Mouse (Mus musculus): ENCODE results near the gene Ncam2. TPM values are rescaled to one million over a fixed set of nuclear protein-coding genes. Genes with fewer than 3 reads are reported as not detected.

Ncam2 gene
- polyA plus RNA-seq, 1 experiment = not detected

GRCm38 (mm10) chr16:81224253-81224652, 23.8 kb downstream of the Ncam2 start:
- Histone ChIP-seq H3K4me1 (ENCODE audit: control insufficient read depth, insufficient read depth, low read length) (no peaks in the 10 kb centered on the region), H3K27me3 (ENCODE audit: control insufficient read depth, insufficient read depth, low read length) (no peaks in the 10 kb centered on the region), H3K27ac (ENCODE audit: control insufficient read depth, insufficient read depth, low read depth, low read length) (no peak overlapping the region), H3K36me3 (ENCODE audit: control insufficient read depth, insufficient read depth, low read length) (no peaks in the 10 kb centered on the region), H3K4me3 (ENCODE audit: control insufficient read depth, low read depth, low read length) (no peak overlapping the region)
- TF ChIP-seq POLR2A (IDR thresholded peaks at IDR 0.05; ENCODE audit: control insufficient read depth, low read depth, low read length) = no peak

- H3K36me3 ChIP-seq (ENCODE audit: control insufficient read depth, insufficient read depth, low read length) = no peaks in the 10 kb centered on the region
- no peaks in the 10 kb centered on the region for H3K4me1 ChIP-seq (ENCODE audit: control insufficient read depth, insufficient read depth, low read length)
- no peak for TF ChIP-seq CTCF (IDR thresholded peaks at IDR 0.05; ENCODE audit: control insufficient read depth, insufficient read depth, insufficient replicate concordance, low read depth, low read length)
- no peak for TF ChIP-seq POLR2A (IDR thresholded peaks at IDR 0.05; ENCODE audit: control insufficient read depth, low read depth, low read length)
- H3K4me3 ChIP-seq (ENCODE audit: control insufficient read depth, low read depth, low read length) = no peak overlapping the region
- H3K27ac ChIP-seq (ENCODE audit: control insufficient read depth, insufficient read depth, low read depth, low read length) = no peak overlapping the region
- no peaks in the 10 kb centered on the region for H3K27me3 ChIP-seq (ENCODE audit: control insufficient read depth, insufficient read depth, low read length)
These were observed 54.4 kb downstream of the Ncam2 start for GRCm38 (mm10) chr16:81254875-81255274.

- no peaks in the 10 kb centered on the region for H3K36me3 ChIP-seq (ENCODE audit: control insufficient read depth, insufficient read depth, low read length)
- no peaks in the 10 kb centered on the region for H3K4me1 ChIP-seq (ENCODE audit: control insufficient read depth, insufficient read depth, low read length)
- H3K4me3 ChIP-seq (ENCODE audit: control insufficient read depth, low read depth, low read length) = no peak overlapping the region
- TF ChIP-seq POLR2A (IDR thresholded peaks at IDR 0.05; ENCODE audit: control insufficient read depth, low read depth, low read length) = no peak
- no peak for TF ChIP-seq CTCF (IDR thresholded peaks at IDR 0.05; ENCODE audit: control insufficient read depth, insufficient read depth, insufficient replicate concordance, low read depth, low read length)
- no peaks in the 10 kb centered on the region for H3K27me3 ChIP-seq (ENCODE audit: control insufficient read depth, insufficient read depth, low read length)
- no peak overlapping the region for H3K27ac ChIP-seq (ENCODE audit: control insufficient read depth, insufficient read depth, low read depth, low read length)
These were observed 59.9 kb downstream of the Ncam2 start for GRCm38 (mm10) chr16:81260429-81260828.

GRCm38 (mm10) chr16:81273597-81274360, 73.3 kb downstream of the Ncam2 start:
- Histone ChIP-seq H3K27ac (ENCODE audit: control insufficient read depth, insufficient read depth, low read depth, low read length) (no peak overlapping the region), H3K4me3 (ENCODE audit: control insufficient read depth, low read depth, low read length) (no peak overlapping the region), H3K36me3 (ENCODE audit: control insufficient read depth, insufficient read depth, low read length) (no peaks in the 10 kb centered on the region), H3K4me1 (ENCODE audit: control insufficient read depth, insufficient read depth, low read length) (no peaks in the 10 kb centered on the region), H3K27me3 (ENCODE audit: control insufficient read depth, insufficient read depth, low read length) (no peaks in the 10 kb centered on the region)
- TF ChIP-seq CTCF (IDR thresholded peaks at IDR 0.05; ENCODE audit: control insufficient read depth, insufficient read depth, insufficient replicate concordance, low read depth, low read length) = no peak
- no peak for TF ChIP-seq POLR2A (IDR thresholded peaks at IDR 0.05; ENCODE audit: control insufficient read depth, low read depth, low read length)

- Histone ChIP-seq H3K27me3 (ENCODE audit: control insufficient read depth, insufficient read depth, low read length) (no peaks in the 10 kb centered on the region), H3K4me1 (ENCODE audit: control insufficient read depth, insufficient read depth, low read length) (no peaks in the 10 kb centered on the region), H3K4me3 (ENCODE audit: control insufficient read depth, low read depth, low read length) (no peak overlapping the region), H3K27ac (ENCODE audit: control insufficient read depth, insufficient read depth, low read depth, low read length) (no peak overlapping the region), H3K36me3 (ENCODE audit: control insufficient read depth, insufficient read depth, low read length) (no peaks in the 10 kb centered on the region)
- TF ChIP-seq POLR2A (IDR thresholded peaks at IDR 0.05; ENCODE audit: control insufficient read depth, low read depth, low read length) = no peak
- no peak for TF ChIP-seq CTCF (IDR thresholded peaks at IDR 0.05; ENCODE audit: control insufficient read depth, insufficient read depth, insufficient replicate concordance, low read depth, low read length)
These were observed 83.7 kb downstream of the Ncam2 start for GRCm38 (mm10) chr16:81284241-81284640.

GRCm38 (mm10) chr16:81284859-81285837, 84.7 kb downstream of the Ncam2 start:
- TF ChIP-seq CTCF (IDR thresholded peaks at IDR 0.05; ENCODE audit: control insufficient read depth, insufficient read depth, insufficient replicate concordance, low read depth, low read length) (no peak), POLR2A (IDR thresholded peaks at IDR 0.05; ENCODE audit: control insufficient read depth, low read depth, low read length) (no peak)
- no peaks in the 10 kb centered on the region for H3K36me3 ChIP-seq (ENCODE audit: control insufficient read depth, insufficient read depth, low read length)

GRCm38 (mm10) chr16:81285882-81286281, 85.4 kb downstream of the Ncam2 start:
- no peaks in the 10 kb centered on the region for H3K27me3 ChIP-seq (ENCODE audit: control insufficient read depth, insufficient read depth, low read length)
- H3K27ac ChIP-seq (ENCODE audit: control insufficient read depth, insufficient read depth, low read depth, low read length) = no peak overlapping the region
- H3K4me1 ChIP-seq (ENCODE audit: control insufficient read depth, insufficient read depth, low read length) = no peaks in the 10 kb centered on the region
- no peaks in the 10 kb centered on the region for H3K36me3 ChIP-seq (ENCODE audit: control insufficient read depth, insufficient read depth, low read length)
- TF ChIP-seq POLR2A (IDR thresholded peaks at IDR 0.05; ENCODE audit: control insufficient read depth, low read depth, low read length) (no peak), CTCF (IDR thresholded peaks at IDR 0.05; ENCODE audit: control insufficient read depth, insufficient read depth, insufficient replicate concordance, low read depth, low read length) (no peak)
- H3K4me3 ChIP-seq (ENCODE audit: control insufficient read depth, low read depth, low read length) = no peak overlapping the region

More at GRCm38 (mm10) chr16:81284859-81285837, 84.7 kb downstream of the Ncam2 start:
- no peaks in the 10 kb centered on the region for H3K27me3 ChIP-seq (ENCODE audit: control insufficient read depth, insufficient read depth, low read length)
- H3K4me3 ChIP-seq (ENCODE audit: control insufficient read depth, low read depth, low read length) = no peak overlapping the region
- H3K4me1 ChIP-seq (ENCODE audit: control insufficient read depth, insufficient read depth, low read length) = no peaks in the 10 kb centered on the region
- H3K27ac ChIP-seq (ENCODE audit: control insufficient read depth, insufficient read depth, low read depth, low read length) = no peak overlapping the region

All from testis, adult 2 months (tissue).